Mouse (Mus musculus): Measurements from ENCODE around the gene Rubcn.

- TF ChIP-seq CTCF (IDR thresholded peaks at IDR 0.05; ENCODE audit: insufficient read depth, low read length): no peak
- TF ChIP-seq POLR2A (IDR thresholded peaks at IDR 0.05; ENCODE audit: borderline replicate concordance, extremely low read depth, low read depth, low read length): no peak
Observed at GRCm38 (mm10) chr16:32796676-32797425, 80.7 kb downstream of the Rubcn start.
